Mouse (Mus musculus): ENCODE data around the gene Tbc1d4. TPM values are rescaled to one million over a fixed set of nuclear protein-coding genes. Genes with fewer than 3 reads are reported as not detected.
A peak's percentile ranks its signal among the peaks of the same experiment; 100 is the strongest.

Tbc1d4 gene
- total and polyA plus RNA-seq, 2 experiments: 0.82 to 3.2 TPM

- no peak for DNase-seq (ENCODE audit: extremely low read depth, low read depth, low spot score)
- TF ChIP-seq CTCF (IDR thresholded peaks at IDR 0.05; ENCODE audit: low read depth, low read length) (no peak), POLR2A (IDR thresholded peaks at IDR 0.05; ENCODE audit: extremely low read depth, insufficient read depth, low read length) (no peak)
Measured at GRCm38 (mm10) chr14:101514557-101514971, 94.4 kb downstream of the Tbc1d4 start.

DNA sequence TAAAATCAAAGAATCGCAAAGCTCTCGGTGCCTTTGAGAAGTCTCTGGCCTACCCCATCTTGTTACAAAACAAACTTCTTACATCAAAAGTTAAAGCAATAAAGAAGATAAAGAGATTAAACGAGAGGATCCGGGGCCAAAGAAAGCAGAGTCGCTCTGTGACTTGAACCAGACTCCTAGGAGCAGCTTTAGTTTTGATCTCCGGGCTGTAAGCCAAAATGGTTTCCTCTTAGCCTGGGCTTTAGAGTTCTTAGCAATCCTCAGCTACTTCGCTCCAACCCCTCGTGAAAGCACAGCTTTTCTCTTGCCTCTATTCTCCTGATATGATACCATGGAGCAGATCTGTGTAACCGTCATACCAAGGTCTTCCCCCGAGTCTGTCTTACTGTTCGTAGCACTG lies 95.8 kb downstream of the Tbc1d4 start:
- Histone ChIP-seq H3K79me2 (ENCODE audit: control insufficient read depth, insufficient read depth, low read length) (no peaks in the 10 kb centered on the region), H3K4me3 (ENCODE audit: insufficient read depth, low read depth, low read length) (no peak overlapping the region), H3K9ac (ENCODE audit: low read depth, low read length) (no peak overlapping the region), H3K27me3 (ENCODE audit: control insufficient read depth, insufficient read depth, low read length) (no peaks in the 10 kb centered on the region), H3K4me1 (ENCODE audit: control insufficient read depth, insufficient read depth, low read length) (no peaks in the 10 kb centered on the region), H3K36me3 (ENCODE audit: control insufficient read depth, insufficient read depth, low read length) (no peaks in the 10 kb centered on the region), H3K27ac (replicated peaks; ENCODE audit: insufficient read depth, low read depth, low read length) (no peak overlapping the region)
- DNase-seq (ENCODE audit: extremely low read depth, low read depth, low spot score): no peak
- TF ChIP-seq POLR2A (IDR thresholded peaks at IDR 0.05; ENCODE audit: extremely low read depth, insufficient read depth, low read length): no peak
- 76% methylated on average over 11 of the region's 11 CpGs for WGBS

More at GRCm38 (mm10) chr14:101514557-101514971, 94.4 kb downstream of the Tbc1d4 start:
- no peaks in the 10 kb centered on the region for H3K27me3 ChIP-seq (ENCODE audit: control insufficient read depth, insufficient read depth, low read length)
- no peak overlapping the region for H3K9ac ChIP-seq (ENCODE audit: low read depth, low read length)
- H3K79me2 ChIP-seq (ENCODE audit: control insufficient read depth, insufficient read depth, low read length): no peaks in the 10 kb centered on the region
- WGBS: 75% methylated on average over 5 of the region's 5 CpGs
- no peak overlapping the region for H3K27ac ChIP-seq (replicated peaks; ENCODE audit: insufficient read depth, low read depth, low read length)
- H3K4me3 ChIP-seq (ENCODE audit: insufficient read depth, low read depth, low read length): no peak overlapping the region
- H3K4me1 ChIP-seq (ENCODE audit: control insufficient read depth, insufficient read depth, low read length): no peaks in the 10 kb centered on the region
- H3K36me3 ChIP-seq (ENCODE audit: control insufficient read depth, insufficient read depth, low read length): no peaks in the 10 kb centered on the region

DNA sequence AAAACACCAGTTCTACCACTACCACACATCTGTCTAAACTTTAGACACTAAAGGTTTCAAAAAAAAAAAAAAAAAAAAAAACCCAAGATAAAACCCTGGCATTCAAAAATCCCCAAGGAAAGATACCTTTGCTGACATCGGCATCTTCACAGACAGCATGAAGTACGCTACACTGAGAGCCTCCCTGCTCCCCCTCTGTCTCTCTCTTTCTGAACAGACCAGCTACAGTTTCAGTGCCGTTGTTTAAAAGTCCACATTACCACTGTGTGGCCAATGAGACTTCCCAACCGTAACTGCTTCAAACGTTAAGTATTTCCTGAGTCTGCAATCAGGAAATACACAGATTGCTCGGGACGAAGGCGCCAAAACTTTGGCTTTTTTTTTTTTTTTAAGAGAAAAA lies 97.6 kb downstream of the Tbc1d4 start:
- Histone ChIP-seq H3K27me3 (ENCODE audit: control insufficient read depth, insufficient read depth, low read length) (no peaks in the 10 kb centered on the region), H3K27ac (replicated peaks; ENCODE audit: insufficient read depth, low read depth, low read length) (no peak overlapping the region), H3K9ac (ENCODE audit: low read depth, low read length) (no peak overlapping the region), H3K79me2 (ENCODE audit: control insufficient read depth, insufficient read depth, low read length) (no peaks in the 10 kb centered on the region), H3K4me3 (ENCODE audit: insufficient read depth, low read depth, low read length) (0 out of 2 replicates have a peak overlapping the region, but pooled peaks have one; percentile 23), H3K36me3 (ENCODE audit: control insufficient read depth, insufficient read depth, low read length) (no peaks in the 10 kb centered on the region), H3K4me1 (ENCODE audit: control insufficient read depth, insufficient read depth, low read length) (no peaks in the 10 kb centered on the region)
- TF ChIP-seq POLR2A (IDR thresholded peaks at IDR 0.05; ENCODE audit: extremely low read depth, insufficient read depth, low read length): no peak
- no peak for TF ChIP-seq CTCF (IDR thresholded peaks at IDR 0.05; ENCODE audit: low read depth, low read length)
- 67% methylated on average over 8 of the region's 8 CpGs for WGBS
- DNase-seq (ENCODE audit: extremely low read depth, low read depth, low spot score): no peak

DNA sequence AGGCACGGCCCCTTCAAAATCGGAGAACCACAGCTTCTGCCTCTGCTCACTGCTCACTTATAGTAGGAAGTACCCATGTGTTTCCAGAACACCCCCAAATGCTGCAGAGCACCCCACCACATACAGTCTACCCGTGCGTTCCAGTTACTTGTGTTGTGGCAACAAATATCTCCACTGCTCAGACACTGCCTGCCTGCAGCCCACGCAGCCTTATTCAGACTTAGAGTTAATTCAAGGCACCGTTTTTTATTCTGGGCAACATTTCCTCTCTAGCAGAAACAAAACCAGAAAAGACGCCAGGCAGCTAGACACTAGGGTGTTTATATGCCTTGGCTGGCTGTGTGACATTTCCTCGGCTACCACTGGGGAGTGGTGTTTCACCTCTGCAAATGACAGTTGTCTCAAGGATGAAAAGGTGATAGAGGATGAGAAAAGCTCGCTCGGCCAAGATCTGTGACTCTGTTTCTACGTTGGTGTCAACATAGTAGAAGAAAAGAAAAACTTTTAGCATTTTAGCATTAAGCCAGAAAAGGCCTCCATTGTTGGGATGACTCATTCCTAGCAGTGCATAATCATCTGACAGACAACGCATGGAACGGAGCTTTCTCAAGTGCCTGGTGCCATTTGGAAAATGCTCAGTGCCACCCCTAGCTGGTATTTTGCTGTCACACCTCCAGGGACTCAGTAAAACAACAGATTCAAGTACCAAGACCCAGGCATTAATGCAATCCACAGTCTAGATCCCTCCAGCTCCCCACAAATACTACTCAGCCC lies 98.3 kb downstream of the Tbc1d4 start:
- TF ChIP-seq POLR2A (IDR thresholded peaks at IDR 0.05; ENCODE audit: extremely low read depth, insufficient read depth, low read length): no peak
- no peak for TF ChIP-seq CTCF (IDR thresholded peaks at IDR 0.05; ENCODE audit: low read depth, low read length)
- Histone ChIP-seq H3K9ac (ENCODE audit: low read depth, low read length) (no peak overlapping the region), H3K4me1 (ENCODE audit: control insufficient read depth, insufficient read depth, low read length) (no peaks in the 10 kb centered on the region), H3K27me3 (ENCODE audit: control insufficient read depth, insufficient read depth, low read length) (no peaks in the 10 kb centered on the region), H3K36me3 (ENCODE audit: control insufficient read depth, insufficient read depth, low read length) (no peaks in the 10 kb centered on the region), H3K4me3 (ENCODE audit: insufficient read depth, low read depth, low read length) (no peak overlapping the region), H3K79me2 (ENCODE audit: control insufficient read depth, insufficient read depth, low read length) (no peaks in the 10 kb centered on the region), H3K27ac (replicated peaks; ENCODE audit: insufficient read depth, low read depth, low read length) (no peak overlapping the region)
- no peak for DNase-seq (ENCODE audit: extremely low read depth, low read depth, low spot score)
- WGBS: 78% methylated on average over 13 of the region's 13 CpGs

DNA sequence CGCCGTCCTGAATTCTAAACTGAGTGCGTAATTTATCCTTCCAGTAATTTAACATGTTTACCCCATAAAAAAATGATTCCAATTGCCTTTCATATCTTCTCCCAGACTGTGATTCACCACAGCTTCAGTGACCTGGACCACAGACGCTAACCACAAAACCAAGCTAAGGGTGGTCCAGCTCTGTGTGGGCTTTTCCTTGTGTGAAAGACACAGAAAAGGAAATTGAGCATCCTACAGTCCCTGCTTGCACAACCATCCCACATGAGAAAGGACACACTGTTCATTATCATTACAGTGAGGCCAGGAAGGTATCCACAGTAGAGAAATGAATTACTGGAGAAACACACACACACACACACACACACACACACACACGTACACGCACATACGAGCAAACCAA lies 99.2 kb downstream of the Tbc1d4 start:
- TF ChIP-seq CTCF (IDR thresholded peaks at IDR 0.05; ENCODE audit: low read depth, low read length): no peak
- no peak for TF ChIP-seq POLR2A (IDR thresholded peaks at IDR 0.05; ENCODE audit: extremely low read depth, insufficient read depth, low read length)
- no peaks in the 10 kb centered on the region for H3K27me3 ChIP-seq (ENCODE audit: control insufficient read depth, insufficient read depth, low read length)
- H3K79me2 ChIP-seq (ENCODE audit: control insufficient read depth, insufficient read depth, low read length): no peaks in the 10 kb centered on the region
- no peaks in the 10 kb centered on the region for H3K4me1 ChIP-seq (ENCODE audit: control insufficient read depth, insufficient read depth, low read length)
- no peak overlapping the region for H3K27ac ChIP-seq (replicated peaks; ENCODE audit: insufficient read depth, low read depth, low read length)
- no peak for DNase-seq (ENCODE audit: extremely low read depth, low read depth, low spot score)
- H3K36me3 ChIP-seq (ENCODE audit: control insufficient read depth, insufficient read depth, low read length): no peaks in the 10 kb centered on the region
- no peak overlapping the region for H3K4me3 ChIP-seq (ENCODE audit: insufficient read depth, low read depth, low read length)
- no peak overlapping the region for H3K9ac ChIP-seq (ENCODE audit: low read depth, low read length)
- 91% methylated on average over 7 of the region's 7 CpGs for WGBS

- 89% methylated on average over 7 of the region's 7 CpGs for WGBS
- TF ChIP-seq CTCF (IDR thresholded peaks at IDR 0.05; ENCODE audit: low read depth, low read length) (no peak), POLR2A (IDR thresholded peaks at IDR 0.05; ENCODE audit: extremely low read depth, insufficient read depth, low read length) (no peak)
Measured at GRCm38 (mm10) chr14:101507956-101508355, 101.0 kb downstream of the Tbc1d4 start.

More at GRCm38 (mm10) chr14:101507956-101508355, 101.0 kb downstream of the Tbc1d4 start:
- Histone ChIP-seq H3K27me3 (ENCODE audit: control insufficient read depth, insufficient read depth, low read length) (no peaks in the 10 kb centered on the region), H3K79me2 (ENCODE audit: control insufficient read depth, insufficient read depth, low read length) (no peaks in the 10 kb centered on the region), H3K36me3 (ENCODE audit: control insufficient read depth, insufficient read depth, low read length) (no peaks in the 10 kb centered on the region), H3K4me3 (ENCODE audit: insufficient read depth, low read depth, low read length) (no peak overlapping the region), H3K27ac (replicated peaks; ENCODE audit: insufficient read depth, low read depth, low read length) (no peak overlapping the region), H3K9ac (ENCODE audit: low read depth, low read length) (no peak overlapping the region), H3K4me1 (ENCODE audit: control insufficient read depth, insufficient read depth, low read length) (no peaks in the 10 kb centered on the region)
- no peak for DNase-seq (ENCODE audit: extremely low read depth, low read depth, low spot score)
